Mouse (Mus musculus) C2C12 (cell line): ENCODE data around the gene Larp7. TPM values are rescaled to one million over a fixed set of nuclear protein-coding genes. Genes with fewer than 3 reads are reported as not detected.
A peak's percentile ranks its signal among the peaks of the same experiment; 100 is the strongest.

ENCODE experiments used
- H3K27me3 ChIP-seq: one replicate; pipeline ENCODE4 v1.6.1; 2011; ENCODE audit not compliant: control insufficient read depth, insufficient read depth, insufficient read length
- H3K36me3 ChIP-seq: one replicate; pipeline ENCODE4 v1.6.1; 2011; ENCODE audit not compliant: control insufficient read depth, insufficient read depth
- H3K4me3 ChIP-seq: one replicate; pipeline ENCODE4 v1.5.1; 2011; ENCODE audit warnings: mild to moderate bottlenecking, control low read depth; ENCODE audit not compliant: poor library complexity, insufficient read depth, severe bottlenecking
- H3K79me2 ChIP-seq: one replicate; pipeline ENCODE4 v1.6.1; 2011; ENCODE audit not compliant: control insufficient read depth, insufficient read depth
- H3K79me3 ChIP-seq: one replicate; pipeline ENCODE4 v1.6.1; 2011; ENCODE audit warnings: low read depth, control low read depth
- H3ac ChIP-seq: one replicate; pipeline ENCODE3; 2011; ENCODE audit warnings: low read depth; ENCODE audit not compliant: control insufficient read depth, insufficient read length
- CEBPB ChIP-seq: IDR thresholded peaks from one replicate; pipeline ENCODE4 v1.6.1; 2011; ENCODE audit warnings: low read depth, mild to moderate bottlenecking, control low read depth, moderate library complexity
- CTCF ChIP-seq: IDR thresholded peaks from one replicate; pipeline ENCODE4 v1.5.1; 2011; ENCODE audit not compliant: control insufficient read depth, insufficient read depth, insufficient read length
- FOSL1 ChIP-seq: IDR thresholded peaks from one replicate; pipeline ENCODE4 v1.8.0; 2011; ENCODE audit warnings: mild to moderate bottlenecking, low read length; ENCODE audit not compliant: poor library complexity, insufficient read depth, severe bottlenecking
- MAX ChIP-seq: IDR thresholded peaks from one replicate; pipeline ENCODE4 v1.6.1; 2011; ENCODE audit warnings: mild to moderate bottlenecking, control low read depth
- MYOD1 ChIP-seq: IDR thresholded peaks from one replicate; pipeline ENCODE4 v1.6.1; 2011; ENCODE audit warnings: low read depth; ENCODE audit not compliant: control insufficient read depth, insufficient read length
- MYOG ChIP-seq: IDR thresholded peaks from one replicate; pipeline ENCODE4 v1.6.1; 2011; ENCODE audit not compliant: control insufficient read depth, insufficient read length; ENCODE audit errors: extremely low read depth
- USF1 ChIP-seq: IDR thresholded peaks from one replicate; pipeline ENCODE4 v1.6.1; 2011; ENCODE audit warnings: low read depth, mild to moderate bottlenecking, control low read depth, moderate library complexity
- long read RNA-seq, 2 experiments: library from polyadenylated mRNA; unstranded; transcript quantifications; one replicate each; pipeline ENCODE4 v2.0.0; 2019 to 2020
- polyA plus RNA-seq: library from polyadenylated mRNA; unstranded; fragments of >200 nt; fragmentation: generic; extraction: Trizol; gene quantifications from one replicate; pipeline ENCODE4 v1.2.1, GENCODE M21; 2012; ENCODE audit warnings: missing spikeins

The Larp7 gene
- 17.4 TPM for polyA plus RNA-seq
- long read RNA-seq, experiment 1, transcript Larp7-201 (13 exons, 2,121 nt), result major isoform, 31 of 72 reads
- long read RNA-seq, experiment 1, partial matches to known transcripts, result 32 of 72 reads
- long read RNA-seq, experiment 1, other reads (novel, unspliced or antisense), result 9 of 72 reads
- long read RNA-seq, experiment 2, transcript Larp7-201 (13 exons, 2,121 nt), result major isoform, 19 of 28 reads
- long read RNA-seq, experiment 2, partial matches to known transcripts, result 2 of 28 reads
- long read RNA-seq, experiment 2, other reads (novel, unspliced or antisense), result 7 of 28 reads

GRCm38 (mm10) chr3:127552973-127553719, at the start of gene Larp7, which contains the start of gene Zgrf1:
Larp7 (minus strand) TSS chr3:127553349.
Zgrf1 (plus strand) TSS chr3:127553489.
- H3K79me2 ChIP-seq, result peaks cover 50% of the 10 kb centered on the region
- peaks cover 24% of the 10 kb centered on the region for H3K79me3 ChIP-seq
- H3K27me3 ChIP-seq, result no peaks in the 10 kb centered on the region
- H3ac ChIP-seq, result peak within 1 kb of the TSS; percentile 99
- H3K4me3 ChIP-seq, result peak within 1 kb of the TSS; percentile 93
- peaks cover 20% of the 10 kb centered on the region for H3K36me3 ChIP-seq
- TF ChIP-seq MYOG (no peak), CEBPB (no peak)

- H3K27me3 ChIP-seq, result no peaks in the 10 kb centered on the region
- no peaks in the 10 kb centered on the region for H3K79me2 ChIP-seq
- peaks cover 5% of the 10 kb centered on the region for H3K36me3 ChIP-seq
- no peak overlapping the region for H3ac ChIP-seq
- no peak for TF ChIP-seq USF1
- TF ChIP-seq CEBPB, result no peak
- no peak for TF ChIP-seq MYOD1
- no peak for TF ChIP-seq CTCF
- no peak for TF ChIP-seq MYOG
- no peak for TF ChIP-seq FOSL1
- H3K79me3 ChIP-seq, result no peaks in the 10 kb centered on the region
- no peak overlapping the region for H3K4me3 ChIP-seq
These were observed 44.0 kb upstream of the Larp7 start for GRCm38 (mm10) chr3:127597136-127597535.

GRCm38 (mm10) chr3:127572557-127572956, 19.4 kb upstream of the Larp7 start:
- Histone ChIP-seq H3K79me3 (no peaks in the 10 kb centered on the region), H3ac (no peak overlapping the region), H3K36me3 (peaks cover 21% of the 10 kb centered on the region), H3K79me2 (no peaks in the 10 kb centered on the region), H3K4me3 (no peak overlapping the region), H3K27me3 (no peaks in the 10 kb centered on the region)
- TF ChIP-seq MYOG, result no peak
- no peak for TF ChIP-seq CEBPB
- TF ChIP-seq USF1, result no peak
- TF ChIP-seq MAX, result no peak
- TF ChIP-seq FOSL1, result no peak
- TF ChIP-seq MYOD1, result no peak
- TF ChIP-seq CTCF, result no peak

- Histone ChIP-seq H3K36me3 (peaks cover 29% of the 10 kb centered on the region), H3K79me3 (no peaks in the 10 kb centered on the region), H3K27me3 (no peaks in the 10 kb centered on the region), H3ac (no peak overlapping the region), H3K79me2 (no peaks in the 10 kb centered on the region), H3K4me3 (no peak overlapping the region)
- TF ChIP-seq MAX, result no peak
- no peak for TF ChIP-seq CTCF
- TF ChIP-seq CEBPB, result no peak
- no peak for TF ChIP-seq USF1
- no peak for TF ChIP-seq FOSL1
- no peak for TF ChIP-seq MYOD1
- TF ChIP-seq MYOG, result no peak
These were observed 12.0 kb upstream of the Larp7 start for GRCm38 (mm10) chr3:127565129-127565528.

- peaks cover 36% of the 10 kb centered on the region for H3K36me3 ChIP-seq
- TF ChIP-seq USF1 (no peak), FOSL1 (no peak), CTCF (no peak)
- H3K27me3 ChIP-seq, result no peaks in the 10 kb centered on the region
- no peak overlapping the region for H3K4me3 ChIP-seq
- H3K79me2 ChIP-seq, result no peaks in the 10 kb centered on the region
- no peak overlapping the region for H3ac ChIP-seq
- H3K79me3 ChIP-seq, result no peaks in the 10 kb centered on the region
These were observed 9.8 kb upstream of the Larp7 start for GRCm38 (mm10) chr3:127562974-127563373.

GRCm38 (mm10) chr3:127558201-127558600, 5.1 kb upstream of the Larp7 start:
- Histone ChIP-seq H3K4me3 (no peak overlapping the region), H3K79me2 (peaks cover 20% of the 10 kb centered on the region), H3K79me3 (peaks cover 12% of the 10 kb centered on the region), H3K27me3 (no peaks in the 10 kb centered on the region), H3ac (no peak overlapping the region), H3K36me3 (peaks cover 54% of the 10 kb centered on the region)
- TF ChIP-seq CTCF, result no peak
